Mouse (Mus musculus) liver, embryonic 14.5 days (tissue): ENCODE data around the gene Fkbp14.

Experiments
- CTCF ChIP-seq: IDR thresholded peaks from 2 replicates; pipeline ENCODE4 v1.5.1; 2016; ENCODE audit warnings: antibody characterized with exemption, low read depth, control low read depth
- EP300 ChIP-seq: IDR thresholded peaks from 2 replicates; pipeline ENCODE4 v1.6.1; 2016; ENCODE audit warnings: antibody characterized with exemption, low read depth

DNA sequence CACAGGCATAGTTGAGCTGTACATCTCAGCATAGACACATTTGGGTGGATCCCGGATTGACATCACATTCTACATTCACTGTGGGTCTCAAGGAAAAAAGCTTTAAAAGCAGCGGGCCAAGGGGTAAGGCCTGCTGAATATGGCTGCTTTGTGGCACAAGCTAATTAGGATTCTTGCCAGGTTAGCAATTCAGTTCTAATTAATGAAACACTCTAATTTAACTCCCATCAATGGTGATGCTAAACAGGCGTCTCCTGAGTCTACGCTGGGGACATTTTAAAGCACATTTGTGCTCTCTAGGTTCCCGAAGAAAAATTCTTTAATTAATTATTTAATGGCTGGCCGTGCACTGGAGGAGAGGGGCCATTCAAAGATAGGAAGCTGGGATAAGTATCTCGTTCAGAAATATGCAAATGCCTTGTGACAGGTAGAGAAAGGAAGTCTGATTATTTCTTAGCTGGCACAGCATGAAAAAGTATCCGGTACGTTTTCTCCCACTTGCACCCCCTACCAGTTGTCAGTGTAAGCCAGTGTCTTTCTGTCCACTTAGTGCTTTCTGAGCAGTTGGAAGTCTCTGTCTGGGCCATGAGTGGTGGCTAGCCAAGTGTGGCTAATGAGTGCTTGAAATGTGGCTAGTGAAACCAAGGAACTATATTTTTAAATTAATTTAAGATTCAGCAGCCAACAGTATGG, 44.2 kb downstream of the Fkbp14 start:
- no peak for TF ChIP-seq CTCF
- TF ChIP-seq EP300 = no peak
